Mouse (Mus musculus) Patski (cell line): Measurements from ENCODE around the gene Pdzd4. TPM values are rescaled to one million over a fixed set of nuclear protein-coding genes. Genes with fewer than 3 reads are reported as not detected.

ENCODE experiments used
- ATAC-seq: fragments of 100-300 bp; one replicate; pipeline ENCODE4 v1.8.0; 2021
- CTCF ChIA-PET: fragments of 350-600 bp; sonication (Branson Sonifier 250); formaldehyde crosslinking; loops from one replicate; lab custom pipeline; 2022; ENCODE audit warnings: inconsistent platforms; lab: Charles Lee
- POLR2A ChIA-PET: fragments of 350-600 bp; sonication (Branson Sonifier 250); formaldehyde crosslinking; loops from one replicate; lab custom pipeline; 2022; ENCODE audit warnings: antibody characterized with exemption, inconsistent platforms; lab: Charles Lee
- DNase-seq: peaks from one replicate; pipeline ENCODE4 v3.0.0-alpha.2; 2011; ENCODE audit warnings: low read depth, low spot score
- H3K27me3 ChIP-seq: fragments of 371-371 bp; one replicate; pipeline ENCODE4 v1.5.1; 2021
- CTCF ChIP-seq: fragments of 100-300 bp; IDR thresholded peaks from one replicate; pipeline ENCODE4 v1.5.1; 2021
- in situ Hi-C: fragments of 300-500 bp; cut with MboI; formaldehyde crosslinking; loops from 3 replicates; pipeline ENCODE4 v1.11.1; 2018; ENCODE audit warnings: low pct_unique_long_range_greater_than_20kb, mixed read lengths
- polyA plus RNA-seq: library from polyadenylated mRNA; unstranded; gene quantifications from one replicate; pipeline ENCODE4 v1.2.3, GENCODE M21; 2021

Pdzd4 gene
- polyA plus RNA-seq, 1 experiment from 2014 or later = 30.5 TPM

DNA sequence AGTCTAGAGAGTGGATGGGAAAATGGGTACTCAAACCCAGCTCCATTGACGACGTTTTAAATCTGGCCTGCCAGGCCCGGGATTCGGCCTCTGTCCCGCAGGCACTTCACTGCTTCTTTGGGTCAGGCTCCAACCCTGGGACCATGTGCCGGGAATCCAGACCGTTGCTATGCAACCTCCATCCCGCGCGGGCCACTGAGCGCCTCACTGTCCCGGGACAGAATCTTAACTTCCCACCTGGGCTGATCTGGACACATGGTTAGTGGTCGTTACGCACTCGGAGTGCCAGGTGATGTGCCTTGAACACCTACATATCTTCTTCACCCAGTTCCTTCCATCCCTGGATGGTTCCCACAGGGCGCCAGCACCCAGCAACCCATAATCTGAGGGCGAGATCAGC lies 1.0 kb downstream of the Pdzd4 start:
- DNase-seq = no peak
- no peak for TF ChIP-seq CTCF
- in situ Hi-C loops = no loop called here
- ATAC-seq = no peak
- CTCF ChIA-PET = no interaction called here
- peaks cover 15% of the 10 kb centered on the region for H3K27me3 ChIP-seq
- POLR2A ChIA-PET = interaction anchor here (0.8 kb wide), 1 partner anchor 8 kb away, joined by 4 read pairs; no protein-coding TSS in a partner anchor

DNA sequence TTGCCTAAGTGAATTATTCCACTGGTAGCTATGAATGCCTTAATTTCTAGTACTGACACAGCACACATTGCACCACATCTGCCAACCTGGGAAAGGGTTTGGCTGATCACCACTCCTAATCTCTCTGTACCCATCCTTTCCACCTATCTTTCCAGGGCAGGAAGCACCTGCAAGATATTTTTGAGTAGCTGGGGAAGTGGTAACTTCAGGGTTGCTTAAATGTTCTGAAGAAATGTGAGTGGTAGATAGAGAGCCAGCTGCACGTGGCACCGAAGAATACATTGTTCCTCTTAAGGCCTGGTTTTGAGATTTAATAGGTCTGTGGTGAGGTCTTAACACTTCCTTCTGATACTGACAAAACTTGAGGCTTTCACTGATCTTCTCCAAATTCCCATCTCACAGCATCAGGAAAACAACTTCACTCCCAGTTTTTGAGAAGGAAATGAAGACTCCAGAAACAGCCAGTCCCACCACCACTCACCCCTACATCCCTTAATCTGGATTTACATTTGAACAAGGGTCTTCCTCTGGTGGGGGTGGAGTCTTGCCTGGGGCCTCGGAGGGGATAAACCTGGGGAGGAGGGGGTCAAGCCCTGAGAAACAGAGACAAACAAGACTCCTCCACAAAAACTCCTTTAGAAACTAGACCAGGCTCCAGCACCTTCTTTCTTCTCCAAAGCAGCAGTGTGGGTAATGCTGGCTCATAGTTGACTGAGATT lies 8.0 kb downstream of the Pdzd4 start:
- POLR2A ChIA-PET = no interaction called here
- in situ Hi-C loops = no loop called here
- CTCF ChIA-PET = no interaction called here
- no peak for TF ChIP-seq CTCF
- DNase-seq (no peak), ATAC-seq (no peak)
- peaks cover 9% of the 10 kb centered on the region for H3K27me3 ChIP-seq

DNA sequence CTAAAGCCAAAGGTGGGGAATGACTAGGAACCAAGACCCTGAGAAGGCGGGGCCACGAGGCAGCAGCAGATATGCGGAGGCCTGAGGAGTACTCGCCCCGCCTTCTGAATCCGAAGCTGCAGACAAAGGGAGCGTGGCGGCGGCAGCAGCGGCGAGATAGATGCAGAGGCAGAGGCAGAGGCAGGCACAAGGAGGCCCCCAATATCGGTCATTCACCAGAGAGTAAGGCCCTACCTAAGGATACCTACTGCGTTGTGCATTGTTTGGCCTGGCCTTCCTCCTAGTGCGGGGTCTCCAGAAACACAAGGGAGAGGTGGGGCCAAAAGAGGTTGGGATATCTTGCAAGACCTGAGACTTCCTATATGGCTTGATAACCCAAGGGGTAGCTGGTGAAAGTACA lies 9.7 kb downstream of the Pdzd4 start:
- no peak for TF ChIP-seq CTCF
- POLR2A ChIA-PET = interaction anchor here (1.0 kb wide), 1 partner anchor 9 kb away, joined by 4 read pairs; no protein-coding TSS in a partner anchor
- H3K27me3 ChIP-seq = peaks cover 9% of the 10 kb centered on the region
- in situ Hi-C loops = no loop called here
- DNase-seq (no peak), ATAC-seq (no peak)
- CTCF ChIA-PET = interaction anchor here (1.0 kb wide), 1 partner anchor 12 kb away, joined by 3 read pairs; no protein-coding TSS in a partner anchor

DNA sequence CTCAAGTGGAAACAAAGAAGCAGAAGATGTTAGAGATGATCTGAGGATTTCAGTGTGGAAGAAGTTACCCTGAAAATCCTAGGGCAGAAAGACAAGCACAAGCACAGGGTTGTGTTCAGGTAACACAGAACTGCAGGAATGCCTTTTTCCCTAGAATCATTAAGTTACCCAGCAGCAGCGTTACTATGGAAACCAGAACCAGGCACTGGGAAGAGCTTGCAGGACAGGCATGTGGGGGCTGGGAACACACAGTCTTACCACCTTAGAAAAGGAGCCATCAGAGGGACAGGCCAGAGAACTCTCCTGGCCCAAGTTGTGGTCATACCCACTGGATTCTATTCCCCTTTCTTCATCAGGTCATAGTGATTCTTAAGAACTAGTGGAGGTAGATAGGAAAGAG lies 19.0 kb downstream of the Pdzd4 start:
- ChIA-PET CTCF (no interaction called here), POLR2A (interaction anchor here (0.7 kb wide), 1 partner anchor 47 kb away, joined by 8 read pairs; no protein-coding TSS in a partner anchor)
- DNase-seq = no peak
- peaks cover 16% of the 10 kb centered on the region for H3K27me3 ChIP-seq
- in situ Hi-C loops = no loop called here
- no peak for TF ChIP-seq CTCF
- ATAC-seq = no peak

DNA sequence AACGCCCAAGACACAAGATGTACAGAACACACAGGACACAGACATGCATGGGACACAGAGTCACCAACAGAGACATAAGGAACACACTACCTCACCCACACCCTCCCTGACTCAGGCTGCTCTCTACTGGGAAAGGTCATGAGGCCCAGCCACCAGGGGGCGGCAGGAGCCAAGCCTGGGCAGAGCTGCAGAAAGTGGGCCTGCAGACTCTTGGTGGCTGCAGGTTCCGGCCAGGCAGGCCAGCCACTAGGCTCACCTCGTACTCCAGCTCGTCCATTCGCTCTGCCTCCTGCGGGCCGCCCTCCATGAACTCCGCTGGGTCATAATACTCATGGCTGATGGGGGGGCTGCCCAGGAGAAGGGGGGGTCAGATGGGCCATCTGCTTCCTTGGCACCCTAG lies 26.3 kb downstream of the Pdzd4 start:
- DNase-seq (no peak), ATAC-seq (peak; percentile 79)
- ChIA-PET CTCF (interaction anchor here (1.2 to 1.7 kb wide), 5 partner anchors 27 to 135 kb away, joined by 3 to 9 read pairs (median 4); partner anchors contain the start of gene Avpr2), POLR2A (interaction anchor here (1.4 kb wide), 1 partner anchor 97 kb away, joined by 3 read pairs; no protein-coding TSS in a partner anchor)
- in situ Hi-C loops = no loop called here
- peaks cover 10% of the 10 kb centered on the region for H3K27me3 ChIP-seq
- TF ChIP-seq CTCF = no peak

DNA sequence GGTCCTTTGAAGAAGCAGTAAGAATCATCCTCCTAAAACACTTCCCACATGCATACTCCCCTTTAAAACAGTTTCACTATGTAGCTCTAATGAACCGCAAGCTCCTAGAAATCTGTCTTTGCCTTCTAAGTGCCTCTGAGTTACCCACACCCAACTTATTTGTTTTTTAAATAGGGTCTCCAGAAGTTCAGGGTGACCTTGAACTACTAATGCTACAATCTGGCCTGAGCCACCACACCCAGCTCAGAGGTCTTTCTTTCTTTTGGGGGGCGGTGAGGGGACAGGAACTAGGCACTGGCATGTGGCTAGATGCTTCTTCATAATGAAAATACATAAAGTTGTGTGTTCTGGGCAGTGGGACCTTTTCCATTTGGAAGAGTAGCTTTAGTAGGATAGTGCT lies 27.3 kb downstream of the Pdzd4 start:
- ChIA-PET POLR2A (interaction anchor here (0.6 to 1.8 kb wide), 2 partner anchors 98 to 449 kb away, joined by 3 to 7 read pairs; partner anchors contain the start of gene L1cam), CTCF (interaction anchor here (1.0 to 1.5 kb wide), 4 partner anchors 28 to 117 kb away, joined by 3 to 4 read pairs (median 3); partner anchors contain the start of gene Avpr2)
- in situ Hi-C loops = no loop called here
- TF ChIP-seq CTCF = no peak
- DNase-seq (no peak), ATAC-seq (no peak)
- peaks cover 1% of the 10 kb centered on the region for H3K27me3 ChIP-seq

DNA sequence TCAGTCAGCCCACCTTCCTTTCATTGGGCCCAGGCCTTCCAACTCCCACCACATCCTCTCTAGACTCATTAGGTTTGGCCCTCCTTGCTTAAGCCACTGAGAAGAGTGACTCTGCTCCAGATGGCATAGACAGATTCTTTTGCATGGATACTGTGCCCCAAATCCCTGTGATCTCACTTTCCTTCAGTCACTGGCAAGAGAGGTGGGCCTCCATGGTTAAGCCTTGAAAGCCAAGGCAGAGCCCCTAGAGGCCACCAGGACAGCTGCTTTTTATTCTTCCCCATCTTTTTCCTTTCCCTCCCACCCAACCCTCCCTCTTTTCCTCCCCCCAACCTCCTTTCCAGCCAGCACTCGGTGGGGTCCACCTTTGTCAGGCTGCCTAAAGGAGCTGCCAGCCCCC lies 31.3 kb downstream of the Pdzd4 start:
- ChIA-PET POLR2A (interaction anchor here (1.2 kb wide), 1 partner anchor 32 kb away, joined by 3 read pairs; no protein-coding TSS in a partner anchor), CTCF (interaction anchor here (1.9 kb wide), 1 partner anchor 28 kb away, joined by 5 read pairs; no protein-coding TSS in a partner anchor)
- no peaks in the 10 kb centered on the region for H3K27me3 ChIP-seq
- no peak for TF ChIP-seq CTCF
- no peak for DNase-seq
- in situ Hi-C loops = loop anchor here (5.0 kb wide), 1 partner anchor 104 kb away; the partner anchor contains the start of gene L1cam
- ATAC-seq = no peak

DNA sequence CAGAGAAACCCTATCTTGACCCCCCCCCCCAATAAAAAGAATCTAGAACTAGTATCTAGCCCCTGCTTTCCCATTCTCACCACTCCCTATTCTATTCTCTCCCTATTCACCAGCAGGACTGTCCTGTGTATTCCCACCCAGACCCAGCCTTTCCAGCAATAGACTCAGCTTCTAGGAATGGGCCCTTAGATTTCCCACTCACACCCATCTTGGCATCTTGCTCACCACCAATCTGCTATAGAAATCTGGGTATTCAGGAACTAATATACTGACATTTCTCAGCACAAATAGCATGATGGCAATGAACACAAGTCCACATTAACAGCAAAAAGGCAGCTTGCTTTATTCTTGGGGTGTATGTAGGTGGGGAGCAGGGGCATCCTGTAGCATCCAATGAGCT lies 31.7 kb downstream of the Pdzd4 start:
- no peak for DNase-seq
- no peak for ATAC-seq
- ChIA-PET POLR2A (interaction anchor here (1.2 kb wide), 1 partner anchor 33 kb away, joined by 3 read pairs; no protein-coding TSS in a partner anchor), CTCF (interaction anchor here (1.9 kb wide), 1 partner anchor 28 kb away, joined by 5 read pairs; no protein-coding TSS in a partner anchor)
- no peak for TF ChIP-seq CTCF
- in situ Hi-C loops = loop anchor here (5.0 kb wide), 1 partner anchor 104 kb away; the partner anchor contains the start of gene L1cam
- H3K27me3 ChIP-seq = no peaks in the 10 kb centered on the region

DNA sequence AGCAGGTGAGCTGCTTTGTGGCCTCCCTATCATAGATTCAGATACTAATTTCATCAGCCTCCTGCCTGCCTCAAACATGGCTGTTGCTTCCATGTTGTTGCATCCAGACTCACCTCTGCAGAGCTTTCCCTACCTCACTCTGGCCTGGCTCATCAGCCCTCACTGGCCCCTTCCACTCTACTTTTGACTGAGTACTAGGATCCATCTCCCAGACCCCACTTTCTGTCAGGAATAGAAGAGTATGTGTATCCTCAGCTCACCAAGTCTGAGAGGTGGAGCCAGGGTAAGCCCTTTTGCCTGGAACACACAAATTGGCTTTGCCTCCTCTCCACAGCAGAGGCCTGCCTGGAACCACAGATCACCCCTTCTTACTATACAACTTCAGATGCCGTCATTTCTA lies 36.3 kb downstream of the Pdzd4 start:
- no peak for ATAC-seq
- ChIA-PET CTCF (no interaction called here), POLR2A (no interaction called here)
- in situ Hi-C loops = no loop called here
- DNase-seq = no peak
- no peaks in the 10 kb centered on the region for H3K27me3 ChIP-seq
- TF ChIP-seq CTCF = no peak

DNA sequence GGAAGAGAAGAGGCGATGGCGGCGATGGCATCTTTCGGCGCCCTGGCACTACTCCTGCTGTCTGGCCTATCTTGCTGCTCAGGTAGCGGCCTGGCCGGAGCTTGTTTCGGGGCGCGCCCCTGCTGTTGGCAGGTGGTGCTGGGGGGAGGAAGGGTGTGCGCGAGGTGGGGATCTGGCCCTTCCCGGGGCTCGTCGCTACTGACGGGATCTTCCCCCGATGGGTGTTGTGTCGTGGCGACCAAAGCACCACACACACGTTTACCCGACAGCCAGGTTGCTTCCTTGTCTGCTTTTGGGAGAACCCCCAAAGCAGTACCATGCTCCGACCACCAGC lies 37.6 kb downstream of the Pdzd4 start:
- CTCF ChIA-PET = no interaction called here
- no peaks in the 10 kb centered on the region for H3K27me3 ChIP-seq
- POLR2A ChIA-PET = interaction anchor here (1.0 kb wide), 1 partner anchor 13 kb away, joined by 4 read pairs; the partner anchor contains the start of gene Srpk3
- in situ Hi-C loops = no loop called here
- DNase-seq (no peak), ATAC-seq (peak; percentile 0)
- TF ChIP-seq CTCF = no peak
